Mouse (Mus musculus): ENCODE measurements at regions not wholly inside any gene's neighbourhood (a gene's known extent, or its start where the extent isn't known, plus 50 kb on each side); places are given as distances from the start of the nearest gene placed in this dataset.

GRCm38 (mm10) chr10:70767461-70767860 is 111.7 kb upstream of the Phyhipl start:
- Histone ChIP-seq H3K9me3 (replicated peaks) (no peaks in the 10 kb centered on the region), H3K27ac (replicated peaks) (no peak overlapping the region), H3K4me3 (replicated peaks) (no peak overlapping the region), H3K27me3 (no peaks in the 10 kb centered on the region), H3K4me2 (replicated peaks) (no peak overlapping the region), H3K4me1 (no peaks in the 10 kb centered on the region), H3K9ac (no peak overlapping the region), H3K36me3 (no peaks in the 10 kb centered on the region)
- ATAC-seq (ENCODE audit: insufficient number of reproducible peaks, low FRiP score, low TSS enrichment, low read depth), result no peak
- 80% methylated on average over 7 of the region's 7 CpGs for WGBS

DNA sequence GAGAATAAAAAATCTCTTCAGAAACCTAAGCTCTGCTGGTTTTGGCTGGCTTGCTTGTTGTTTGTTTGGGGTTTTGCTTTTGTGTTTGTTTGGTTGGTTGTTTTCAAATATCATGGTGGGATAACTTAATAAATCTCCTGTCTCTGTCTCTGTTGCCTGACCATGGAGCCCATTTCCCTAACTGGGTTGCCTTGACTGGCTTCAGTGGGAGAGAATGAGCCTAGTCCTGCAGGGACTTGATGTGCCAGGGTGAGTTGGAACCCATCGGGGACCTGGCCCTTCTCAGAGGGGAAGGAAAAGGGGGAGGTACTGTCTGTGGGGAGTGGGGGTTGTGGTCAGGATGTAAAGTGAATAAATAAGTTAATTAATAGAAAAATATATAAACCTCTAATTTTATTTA is 111.1 kb upstream of the Phyhipl start:
- Histone ChIP-seq H3K36me3 (no peaks in the 10 kb centered on the region), H3K9ac (no peak overlapping the region), H3K27ac (replicated peaks) (no peak overlapping the region), H3K27me3 (no peaks in the 10 kb centered on the region), H3K9me3 (replicated peaks) (no peaks in the 10 kb centered on the region), H3K4me3 (replicated peaks) (no peak overlapping the region), H3K4me2 (replicated peaks) (no peak overlapping the region), H3K4me1 (no peaks in the 10 kb centered on the region)
- 70% methylated on average over 1 of the region's 1 CpGs for WGBS
- ATAC-seq (ENCODE audit: insufficient number of reproducible peaks, low FRiP score, low TSS enrichment, low read depth), result no peak

GRCm38 (mm10) chr10:70766450-70766849 is 110.7 kb upstream of the Phyhipl start:
- 60% methylated on average over 8 of the region's 8 CpGs for WGBS
- no peaks in the 10 kb centered on the region for H3K27me3 ChIP-seq
- no peak overlapping the region for H3K27ac ChIP-seq (replicated peaks)
- no peak for ATAC-seq (ENCODE audit: insufficient number of reproducible peaks, low FRiP score, low TSS enrichment, low read depth)
- no peak overlapping the region for H3K9ac ChIP-seq
- no peaks in the 10 kb centered on the region for H3K9me3 ChIP-seq (replicated peaks)
- no peak overlapping the region for H3K4me3 ChIP-seq (replicated peaks)
- no peak overlapping the region for H3K4me2 ChIP-seq (replicated peaks)
- H3K4me1 ChIP-seq, result no peaks in the 10 kb centered on the region
- H3K36me3 ChIP-seq, result no peaks in the 10 kb centered on the region

- H3K4me3 ChIP-seq (replicated peaks), result no peak overlapping the region
- no peaks in the 10 kb centered on the region for H3K9me3 ChIP-seq (replicated peaks)
- no peaks in the 10 kb centered on the region for H3K36me3 ChIP-seq
Measured at GRCm38 (mm10) chr10:70763206-70763605, 107.4 kb upstream of the Phyhipl start.

DNA sequence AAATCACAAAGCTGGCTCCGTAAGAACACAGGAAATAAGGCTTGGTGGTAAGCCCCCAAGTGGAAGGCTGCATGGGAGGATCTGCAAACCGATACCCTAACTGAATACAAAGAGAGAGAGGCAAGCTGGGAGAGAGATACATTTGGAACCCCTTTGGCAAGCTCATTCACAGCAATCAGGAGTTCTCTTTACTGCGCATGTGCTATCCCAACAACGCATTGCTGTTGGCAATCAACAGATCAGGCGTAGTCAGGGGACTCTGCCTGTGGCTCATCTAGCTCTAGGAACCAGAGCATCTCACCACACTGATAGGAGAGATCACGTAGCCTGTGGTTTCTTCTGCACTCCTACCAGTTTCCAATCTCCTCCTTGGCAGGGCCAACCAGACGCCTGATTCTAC is 103.9 kb upstream of the Phyhipl start:
- Histone ChIP-seq H3K4me1 (no peaks in the 10 kb centered on the region), H3K9ac (no peak overlapping the region), H3K9me3 (replicated peaks) (no peaks in the 10 kb centered on the region), H3K4me2 (replicated peaks) (no peak overlapping the region), H3K27me3 (no peaks in the 10 kb centered on the region), H3K27ac (replicated peaks) (no peak overlapping the region), H3K36me3 (no peaks in the 10 kb centered on the region), H3K4me3 (replicated peaks) (no peak overlapping the region)
- WGBS, result 57% methylated on average over 7 of the region's 7 CpGs
- ATAC-seq (ENCODE audit: insufficient number of reproducible peaks, low FRiP score, low TSS enrichment, low read depth), result no peak

More at GRCm38 (mm10) chr10:70763206-70763605, 107.4 kb upstream of the Phyhipl start:
- Histone ChIP-seq H3K4me2 (replicated peaks) (no peak overlapping the region), H3K9ac (no peak overlapping the region), H3K27me3 (no peaks in the 10 kb centered on the region), H3K4me1 (no peaks in the 10 kb centered on the region), H3K27ac (replicated peaks) (no peak overlapping the region)
- WGBS, result 77% methylated on average over 7 of the region's 7 CpGs
- no peak for ATAC-seq (ENCODE audit: insufficient number of reproducible peaks, low FRiP score, low TSS enrichment, low read depth)

GRCm38 (mm10) chr10:70751771-70752170 is 96.0 kb upstream of the Phyhipl start:
- 70% methylated on average over 8 of the region's 8 CpGs for WGBS
- Histone ChIP-seq H3K36me3 (no peaks in the 10 kb centered on the region), H3K9me3 (replicated peaks) (no peaks in the 10 kb centered on the region), H3K4me3 (replicated peaks) (no peak overlapping the region), H3K27ac (replicated peaks) (no peak overlapping the region), H3K9ac (no peak overlapping the region), H3K4me1 (no peaks in the 10 kb centered on the region), H3K27me3 (no peaks in the 10 kb centered on the region), H3K4me2 (replicated peaks) (no peak overlapping the region)
- ATAC-seq (ENCODE audit: insufficient number of reproducible peaks, low FRiP score, low TSS enrichment, low read depth), result no peak

GRCm38 (mm10) chr10:70750356-70751145 is 94.8 kb upstream of the Phyhipl start:
- Histone ChIP-seq H3K27ac (replicated peaks) (no peak overlapping the region), H3K4me3 (replicated peaks) (no peak overlapping the region), H3K27me3 (no peaks in the 10 kb centered on the region), H3K9ac (no peak overlapping the region), H3K4me2 (replicated peaks) (no peak overlapping the region), H3K4me1 (no peaks in the 10 kb centered on the region), H3K36me3 (no peaks in the 10 kb centered on the region), H3K9me3 (replicated peaks) (no peaks in the 10 kb centered on the region)
- 82% methylated on average over 15 of the region's 15 CpGs for WGBS
- ATAC-seq (ENCODE audit: insufficient number of reproducible peaks, low FRiP score, low TSS enrichment, low read depth), result no peak

DNA sequence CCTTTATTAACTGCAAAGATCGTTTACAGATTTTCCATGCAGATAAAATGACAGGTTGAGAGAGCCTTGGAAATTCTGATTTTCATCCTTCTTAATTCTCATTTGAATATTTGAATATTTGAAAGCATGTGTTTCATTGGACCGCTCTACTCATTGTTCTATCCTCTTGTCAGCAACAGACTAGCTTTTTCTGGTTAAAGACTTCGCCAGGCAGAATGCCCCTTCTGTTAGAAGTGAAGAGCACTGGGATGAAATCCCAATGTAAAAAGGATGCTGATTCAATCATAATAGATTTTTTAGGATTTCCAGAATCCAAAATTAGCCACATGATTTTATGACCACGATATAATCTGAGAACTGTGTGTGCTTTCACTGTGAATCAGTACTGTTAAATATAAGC is 90.8 kb upstream of the Phyhipl start:
- ATAC-seq (ENCODE audit: insufficient number of reproducible peaks, low FRiP score, low TSS enrichment, low read depth), result no peak
- Histone ChIP-seq H3K27me3 (no peaks in the 10 kb centered on the region), H3K9ac (no peak overlapping the region), H3K4me3 (replicated peaks) (no peak overlapping the region), H3K36me3 (no peaks in the 10 kb centered on the region), H3K9me3 (replicated peaks) (no peaks in the 10 kb centered on the region), H3K27ac (replicated peaks) (no peak overlapping the region), H3K4me2 (replicated peaks) (no peak overlapping the region), H3K4me1 (no peaks in the 10 kb centered on the region)
- 80% methylated on average over 4 of the region's 4 CpGs for whole genome bisulfite sequencing

DNA sequence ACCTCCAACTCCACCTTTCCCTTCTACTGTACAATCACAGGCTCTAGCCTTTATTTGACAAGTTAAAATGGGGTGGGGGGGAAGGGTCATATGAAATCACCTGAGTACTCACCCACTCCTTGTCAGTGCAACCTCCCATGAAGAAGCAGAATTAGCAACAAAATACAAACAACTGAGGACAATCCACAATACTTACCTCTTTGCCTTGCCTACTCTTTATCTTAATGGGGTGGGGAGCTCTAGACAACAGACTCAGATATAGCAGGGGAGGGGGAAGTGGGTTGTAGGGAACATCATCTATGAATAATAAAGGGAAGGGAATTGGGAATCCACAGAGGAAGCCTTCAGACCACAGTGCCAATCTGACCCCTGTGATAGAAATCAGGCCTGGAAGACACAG is 86.1 kb upstream of the Phyhipl start:
- Histone ChIP-seq H3K27me3 (no peaks in the 10 kb centered on the region), H3K36me3 (no peaks in the 10 kb centered on the region), H3K4me2 (replicated peaks) (no peak overlapping the region), H3K9me3 (replicated peaks) (no peaks in the 10 kb centered on the region), H3K4me3 (replicated peaks) (no peak overlapping the region), H3K9ac (no peak overlapping the region), H3K4me1 (no peaks in the 10 kb centered on the region), H3K27ac (replicated peaks) (no peak overlapping the region)
- no peak for ATAC-seq (ENCODE audit: insufficient number of reproducible peaks, low FRiP score, low TSS enrichment, low read depth)

GRCm38 (mm10) chr10:70740095-70740494 is 84.3 kb upstream of the Phyhipl start:
- no peak overlapping the region for H3K4me3 ChIP-seq (replicated peaks)
- no peak overlapping the region for H3K9ac ChIP-seq
- H3K27me3 ChIP-seq, result no peaks in the 10 kb centered on the region
- H3K4me1 ChIP-seq, result no peaks in the 10 kb centered on the region
- no peaks in the 10 kb centered on the region for H3K36me3 ChIP-seq
- H3K9me3 ChIP-seq (replicated peaks), result no peaks in the 10 kb centered on the region
- WGBS, result 77% methylated on average over 4 of the region's 4 CpGs
- H3K27ac ChIP-seq (replicated peaks), result no peak overlapping the region
- no peak overlapping the region for H3K4me2 ChIP-seq (replicated peaks)
- no peak for ATAC-seq (ENCODE audit: insufficient number of reproducible peaks, low FRiP score, low TSS enrichment, low read depth)

GRCm38 (mm10) chr10:70739348-70739966 is 83.7 kb upstream of the Phyhipl start:
- H3K4me2 ChIP-seq (replicated peaks), result no peak overlapping the region
- H3K36me3 ChIP-seq, result no peaks in the 10 kb centered on the region
- no peak overlapping the region for H3K27ac ChIP-seq (replicated peaks)
- 73% methylated on average over 9 of the region's 9 CpGs for WGBS
- no peak for ATAC-seq (ENCODE audit: insufficient number of reproducible peaks, low FRiP score, low TSS enrichment, low read depth)
- H3K9ac ChIP-seq, result no peak overlapping the region
- no peaks in the 10 kb centered on the region for H3K9me3 ChIP-seq (replicated peaks)
- no peak overlapping the region for H3K4me3 ChIP-seq (replicated peaks)
- no peaks in the 10 kb centered on the region for H3K27me3 ChIP-seq
- no peaks in the 10 kb centered on the region for H3K4me1 ChIP-seq

- Histone ChIP-seq H3K9ac (no peak overlapping the region), H3K4me1 (no peaks in the 10 kb centered on the region), H3K36me3 (no peaks in the 10 kb centered on the region), H3K4me2 (replicated peaks) (no peak overlapping the region), H3K4me3 (replicated peaks) (no peak overlapping the region), H3K27ac (replicated peaks) (no peak overlapping the region), H3K9me3 (replicated peaks) (no peaks in the 10 kb centered on the region), H3K27me3 (no peaks in the 10 kb centered on the region)
- no peak for ATAC-seq (ENCODE audit: insufficient number of reproducible peaks, low FRiP score, low TSS enrichment, low read depth)
Measured at GRCm38 (mm10) chr10:70738686-70739085, 82.9 kb upstream of the Phyhipl start.

Measured in embryonic facial prominence, embryonic 15.5 days (tissue).